Mouse (Mus musculus) CH12.LX (cell line): ENCODE measurements around the gene Pcdh17. TPM values are rescaled to one million over a fixed set of nuclear protein-coding genes. Genes with fewer than 3 reads are reported as not detected.

ENCODE experiments used
- DNase-seq: peaks from one replicate; pipeline ENCODE4 v3.0.0-alpha.2; 2013; ENCODE audit errors: extremely low read depth
- H3K27ac ChIP-seq: 2 replicates; pipeline ENCODE4 v1.5.1; 2012; ENCODE audit warnings: low read depth, mild to moderate bottlenecking, control low read depth, moderate library complexity; ENCODE audit not compliant: insufficient read depth
- H3K27me3 ChIP-seq: replicated peaks from 2 replicates; pipeline ENCODE3; 2012; ENCODE audit warnings: inconsistent platforms
- H3K36me3 ChIP-seq, 2 experiments: replicated peaks in 1 of 2; 2 replicates each; pipeline versions ENCODE3 to v1.6.1; 2012; ENCODE audit warnings: inconsistent platforms in 1 of 2, low read length in 1 of 2, mild to moderate bottlenecking in 1 of 2, mixed read lengths in 1 of 2, moderate library complexity in 1 of 2; ENCODE audit not compliant: control insufficient read depth in 1 of 2, insufficient read depth in 1 of 2
- H3K4me1 ChIP-seq, 2 experiments: 2 replicates each; pipeline ENCODE4 v1.6.1; 2012; ENCODE audit warnings: inconsistent platforms in 1 of 2, moderate library complexity in 1 of 2; ENCODE audit not compliant: insufficient read depth in 2 of 2, control insufficient read depth in 1 of 2
- H3K4me2 ChIP-seq: 2 replicates; pipeline ENCODE4 v1.6.1; 2012; ENCODE audit warnings: low read depth, mild to moderate bottlenecking, control low read depth; ENCODE audit not compliant: poor library complexity, insufficient read depth, severe bottlenecking
- H3K4me3 ChIP-seq, 3 experiments: fragments of 150-350 bp in 1 of 3; sonication (generic) in 1 of 3; replicated peaks in 1 of 3; 2 replicates each; pipeline versions ENCODE3 to v1.5.1; 2011 to 2012; ENCODE audit warnings: low read depth in 2 of 3, low read length in 2 of 3, mild to moderate bottlenecking in 2 of 3, moderate library complexity in 2 of 3, control low read depth in 1 of 3, improper control_type of control experiment in 1 of 3, inconsistent platforms in 1 of 3, mixed read lengths in 1 of 3; ENCODE audit not compliant: poor library complexity in 1 of 3
- H3K79me2 ChIP-seq: replicated peaks from 2 replicates; pipeline ENCODE4 v1.6.1; 2012; ENCODE audit warnings: mild to moderate bottlenecking, moderate library complexity; ENCODE audit not compliant: control insufficient read depth, poor library complexity, insufficient read depth, severe bottlenecking; ENCODE audit errors: extremely low read depth
- H3K9ac ChIP-seq: 2 replicates; pipeline ENCODE4 v1.6.1; 2012; ENCODE audit warnings: low read depth, mild to moderate bottlenecking, control low read depth, moderate library complexity; ENCODE audit not compliant: insufficient read depth
- H3K9me3 ChIP-seq: replicated peaks from 2 replicates; pipeline ENCODE3; 2012; ENCODE audit warnings: low read length, inconsistent platforms, mixed read lengths
- BHLHE40 ChIP-seq: IDR thresholded peaks from 2 replicates; pipeline ENCODE4 v1.6.1; 2011; ENCODE audit warnings: mild to moderate bottlenecking, low read depth, low read length, improper control_type of control experiment
- CTCF ChIP-seq, 2 experiments: IDR thresholded peaks in 1 of 2; conservative IDR thresholded peaks in 1 of 2; 2 replicates each; pipeline ENCODE4 v1.5.1; 2011 to 2012; ENCODE audit warnings: low read depth in 2 of 2, low read length in 2 of 2, improper control_type of control experiment in 1 of 2, inconsistent platforms in 1 of 2, mild to moderate bottlenecking in 1 of 2, moderate library complexity in 1 of 2
- JUND ChIP-seq: conservative IDR thresholded peaks from 2 replicates; pipeline ENCODE4 v1.6.1; 2011; ENCODE audit warnings: low read depth, low read length, improper control_type of control experiment
- KAT2A ChIP-seq: IDR thresholded peaks from 2 replicates; pipeline ENCODE4 v1.6.1; 2012; ENCODE audit warnings: low read length, improper control_type of control experiment, inconsistent platforms; ENCODE audit not compliant: insufficient replicate concordance
- MAFK ChIP-seq: IDR thresholded peaks from 2 replicates; pipeline ENCODE4 v1.6.1; 2011; ENCODE audit warnings: low read length, improper control_type of control experiment; ENCODE audit not compliant: insufficient replicate concordance
- MAX ChIP-seq: IDR thresholded peaks from 2 replicates; pipeline ENCODE4 v1.6.1; 2011; ENCODE audit warnings: low read length, improper control_type of control experiment
- MXI1 ChIP-seq: IDR thresholded peaks from 2 replicates; pipeline ENCODE4 v1.6.1; 2011; ENCODE audit warnings: mild to moderate bottlenecking, low read depth, low read length, improper control_type of control experiment
- MYC ChIP-seq: IDR thresholded peaks from 2 replicates; pipeline ENCODE4 v1.6.1; 2011; ENCODE audit warnings: low read depth, mild to moderate bottlenecking, improper control_type of control experiment, low read length
- NRF1 ChIP-seq: IDR thresholded peaks from 2 replicates; pipeline ENCODE4 v1.6.1; 2014; ENCODE audit warnings: low read depth, mild to moderate bottlenecking, inconsistent platforms, low read length, improper control_type of control experiment, moderate library complexity
- POLR2A ChIP-seq: IDR thresholded peaks from 2 replicates; pipeline ENCODE4 v1.6.1; 2011; ENCODE audit warnings: low read depth, mild to moderate bottlenecking, improper control_type of control experiment, low read length
- POLR2AphosphoS2 ChIP-seq: IDR thresholded peaks from 2 replicates; pipeline ENCODE4 v1.6.1; 2011; ENCODE audit warnings: low read depth, low read length, improper control_type of control experiment
- RAD21 ChIP-seq: IDR thresholded peaks from 2 replicates; pipeline ENCODE4 v1.6.1; 2011; ENCODE audit warnings: low read depth, mild to moderate bottlenecking, low read length, improper control_type of control experiment, moderate library complexity
- SIN3A ChIP-seq: IDR thresholded peaks from 2 replicates; pipeline ENCODE4 v1.6.1; 2012; ENCODE audit warnings: low read length, improper control_type of control experiment, inconsistent platforms
- SMC3 ChIP-seq: IDR thresholded peaks from 2 replicates; pipeline ENCODE4 v1.6.1; 2011; ENCODE audit warnings: low read depth, low read length, improper control_type of control experiment
- TBP ChIP-seq: conservative IDR thresholded peaks from 2 replicates; pipeline ENCODE4 v1.6.1; 2011; ENCODE audit warnings: low read depth, low read length, improper control_type of control experiment
- ZC3H11A ChIP-seq: IDR thresholded peaks from 2 replicates; pipeline ENCODE4 v1.6.1; 2012; ENCODE audit warnings: low read depth, mild to moderate bottlenecking, inconsistent platforms, low read length, improper control_type of control experiment
- ZNF384 ChIP-seq: IDR thresholded peaks from 2 replicates; pipeline ENCODE4 v1.6.1; 2012; ENCODE audit warnings: low read depth, low read length, improper control_type of control experiment, inconsistent platforms
- dilution Hi-C: fragments of 300-500 bp; cut with MboI; formaldehyde crosslinking; loops from 2 replicates; pipeline ENCODE4 v1.14.3; 2020; ENCODE audit warnings: low sequenced_read_pairs; ENCODE audit not compliant: extremely low pct_unique_long_range_greater_than_20kb, extremely low pct_ligation_motif_present
- in situ Hi-C: fragments of 300-500 bp; cut with MboI; formaldehyde crosslinking; loops from 3 replicates; pipeline ENCODE4 v1.14.3; 2019; ENCODE audit warnings: low sequenced_read_pairs, low pct_ligation_motif_present, low pct_unique_long_range_greater_than_20kb, mixed read lengths
- polyA plus RNA-seq: library from polyadenylated mRNA; unstranded; fragments of >175 nt; gene quantifications from 2 replicates; pipeline ENCODE4 v1.2.1, GENCODE M21; 2012; ENCODE audit warnings: low read depth; ENCODE audit not compliant: insufficient read length
- total RNA-seq, 2 experiments: library from RNA; depleted of rRNA; stranded (reverse); fragments of 300-350 nt in 1 of 2; fragments of >200 nt in 1 of 2; gene quantifications; 2 replicates each; pipeline ENCODE4 v1.2.3; 2012 to 2014

Gene Pcdh17
- total and polyA plus RNA-seq, 3 experiments, result 0.19 to 0.85 (median 0.41) TPM

DNA sequence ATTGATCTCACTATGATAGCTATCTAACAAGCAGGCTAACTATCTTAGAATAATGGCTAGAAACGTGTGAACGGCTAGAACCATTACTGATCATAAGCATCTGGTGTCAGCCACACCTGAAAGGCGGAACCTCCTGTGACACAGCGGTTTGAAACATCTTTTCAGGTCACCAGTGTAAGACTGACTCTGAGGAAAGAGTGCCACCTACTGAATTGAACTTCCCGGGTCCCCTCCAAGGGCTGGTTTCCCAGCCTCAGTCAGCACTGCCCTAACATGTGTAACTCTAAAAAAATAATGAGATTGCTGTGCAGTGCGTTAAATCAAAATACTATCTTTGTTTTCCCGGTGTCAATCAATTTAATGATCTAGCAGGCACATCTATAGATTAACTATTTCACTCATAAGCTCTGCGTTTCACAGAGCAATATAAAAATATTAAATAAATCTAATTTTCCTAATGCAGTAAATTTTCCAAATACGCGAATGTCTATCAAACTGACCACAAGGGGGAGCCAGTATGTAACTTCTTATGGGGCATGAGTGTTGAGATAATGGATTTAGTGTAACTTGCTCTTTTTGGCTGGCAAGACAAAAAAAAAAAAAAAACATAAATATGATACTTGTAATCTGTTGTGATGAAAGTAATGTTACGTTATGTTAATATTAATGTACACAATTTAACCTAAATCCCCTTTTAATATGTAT lies 5.1 kb upstream of the Pcdh17 start:
- peak; percentile 45 for DNase-seq
- Histone ChIP-seq H3K79me2 (no peaks in the 10 kb centered on the region), H3K4me2 (no peak overlapping the region), H3K4me3 (no peak overlapping the region), H3K27me3 (no peaks in the 10 kb centered on the region), H3K9me3 (peaks cover under 1% of the 10 kb centered on the region), H3K27ac (no peak overlapping the region), H3K36me3 (no peaks in the 10 kb centered on the region), H3K9ac (no peak overlapping the region), H3K4me1 (no peaks in the 10 kb centered on the region)
- in situ Hi-C loops (loop anchor here (25.0 kb wide), 1 partner anchor 176 kb away; no protein-coding TSS in a partner anchor), dilution Hi-C loops (no loop called here)
- TF ChIP-seq KAT2A (no peak), NRF1 (no peak), CTCF (conservative IDR thresholded peaks at IDR 0.05 in 1 of 2, IDR thresholded peaks at IDR 0.05 in 1 of 2; ENCODE audit: low read depth in 2 of 2, low read length in 2 of 2) (peak in 1 of 2 experiments; percentile 50; a peak in 2 of 4 replicates), MAFK (no peak), POLR2AphosphoS2 (no peak), RAD21 (peak; percentile 63), JUND (no peak), SIN3A (no peak), SMC3 (peak; percentile 43), MXI1 (no peak), BHLHE40 (no peak), MAX (no peak), ZNF384 (peak; percentile 52; the same call in 1 of the 2 replicates), TBP (no peak), MYC (0 out of 2 replicates have a peak, but pooled peaks have one; percentile 10)

DNA sequence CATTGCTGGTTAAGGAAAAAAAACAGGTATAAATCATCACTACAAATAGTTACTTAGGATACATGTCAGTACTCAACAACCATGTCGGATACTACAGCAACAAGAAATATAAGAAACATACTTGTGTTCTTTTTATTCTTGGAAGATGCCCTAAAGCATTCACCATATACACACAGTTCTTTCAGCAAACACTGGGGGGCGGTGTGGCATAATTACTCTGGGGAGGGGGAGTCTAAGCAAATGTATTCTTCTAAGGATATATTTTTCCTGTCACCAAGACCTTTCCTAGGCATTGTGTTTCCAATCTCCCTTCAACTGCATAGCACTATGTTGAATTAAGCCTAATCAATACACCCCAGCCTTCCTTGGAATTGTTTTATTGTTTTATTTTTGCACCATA lies 2.5 kb upstream of the Pcdh17 start:
- in situ Hi-C loops (loop anchor here (25.0 kb wide), 1 partner anchor 179 kb away; no protein-coding TSS in a partner anchor), dilution Hi-C loops (no loop called here)
- Histone ChIP-seq H3K4me3 (peak overlapping the region in 1 of 3 experiments; percentile 6), H3K9me3 (peaks cover 16% of the 10 kb centered on the region), H3K4me2 (peak overlapping the region; percentile 84), H3K9ac (peak overlapping the region; percentile 44; the same call in 1 of the 2 replicates), H3K36me3 (no peaks in the 10 kb centered on the region), H3K79me2 (no peaks in the 10 kb centered on the region), H3K27ac (no peak overlapping the region), H3K4me1 (no peaks in the 10 kb centered on the region), H3K27me3 (no peaks in the 10 kb centered on the region)
- TF ChIP-seq SMC3, result peak; percentile 51
- no peak for TF ChIP-seq ZC3H11A
- TF ChIP-seq POLR2A, result no peak
- peak; percentile 75 for TF ChIP-seq RAD21
- TF ChIP-seq CTCF (conservative IDR thresholded peaks at IDR 0.05 in 1 of 2, IDR thresholded peaks at IDR 0.05 in 1 of 2; ENCODE audit: low read depth in 2 of 2, low read length in 2 of 2), result peak in 1 of 2 experiments; percentile 63; a peak in 2 of 4 replicates
- no peak for TF ChIP-seq BHLHE40
- no peak for DNase-seq
